Mouse (Mus musculus) adipocyte (in vitro differentiated cells): ENCODE data around the gene Cwc27.

ENCODE experiments used
- DNase-seq: peaks from one replicate; pipeline ENCODE4 v3.0.0-alpha.2; 2016; ENCODE audit warnings: low spot score

The Cwc27 gene

DNA sequence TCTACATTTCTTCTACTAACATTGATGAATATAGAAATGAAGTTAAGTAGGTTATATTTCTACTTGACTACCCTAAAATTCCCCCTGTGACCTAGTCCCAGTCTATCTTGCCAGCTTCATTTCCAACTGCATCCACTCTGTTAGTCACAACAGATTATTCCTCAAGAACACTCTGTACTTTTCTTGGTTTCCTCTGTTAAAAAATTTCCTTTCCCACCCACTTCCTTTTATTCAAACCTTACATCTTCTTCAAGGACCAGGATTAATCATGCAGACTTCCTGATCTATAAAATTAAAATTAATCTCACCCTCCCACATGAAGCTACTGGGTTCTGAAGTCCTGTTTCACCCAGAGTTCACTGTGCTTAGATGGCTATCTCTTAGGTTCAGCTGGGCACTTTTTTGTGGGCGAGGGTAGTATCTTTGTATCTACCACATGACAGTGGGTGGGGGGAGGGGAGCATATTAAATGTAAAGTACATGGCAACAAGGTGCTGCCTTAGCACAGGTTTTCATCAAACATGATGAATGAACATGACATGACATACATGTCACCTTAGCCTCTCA, 37.8 kb downstream of the Cwc27 start:
- DNase-seq = no peak

DNA sequence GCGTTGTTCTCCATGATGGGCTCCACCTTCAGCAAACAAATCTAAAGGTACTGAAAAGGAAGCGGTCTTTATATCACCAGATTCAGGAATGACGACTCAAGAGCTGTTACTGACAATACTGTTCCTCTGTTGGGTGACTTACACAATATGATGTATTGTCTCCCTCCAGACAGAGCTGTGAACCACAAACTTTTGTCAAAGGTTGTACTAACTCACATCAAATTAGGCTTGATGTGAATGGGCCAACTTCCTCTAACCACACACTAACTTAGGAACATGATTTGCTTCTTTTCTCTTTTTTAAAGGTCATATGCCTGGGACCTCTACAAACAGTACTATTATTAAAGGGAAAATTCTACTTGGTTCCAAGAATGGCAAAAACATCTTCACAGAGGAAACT, 53.7 kb downstream of the Cwc27 start:
- DNase-seq = no peak

- DNase-seq = no peak
These were observed 54.5 kb downstream of the Cwc27 start for GRCm38 (mm10) chr13:104762401-104762800.

- no peak for DNase-seq
These were observed 57.6 kb downstream of the Cwc27 start for GRCm38 (mm10) chr13:104759381-104759780.

- DNase-seq = no peak
These were observed 69.9 kb downstream of the Cwc27 start for GRCm38 (mm10) chr13:104747032-104747431.

- no peak for DNase-seq
These were observed 74.1 kb downstream of the Cwc27 start for GRCm38 (mm10) chr13:104742866-104743265.

GRCm38 (mm10) chr13:104729261-104730046, 87.5 kb downstream of the Cwc27 start:
- no peak for DNase-seq

DNA sequence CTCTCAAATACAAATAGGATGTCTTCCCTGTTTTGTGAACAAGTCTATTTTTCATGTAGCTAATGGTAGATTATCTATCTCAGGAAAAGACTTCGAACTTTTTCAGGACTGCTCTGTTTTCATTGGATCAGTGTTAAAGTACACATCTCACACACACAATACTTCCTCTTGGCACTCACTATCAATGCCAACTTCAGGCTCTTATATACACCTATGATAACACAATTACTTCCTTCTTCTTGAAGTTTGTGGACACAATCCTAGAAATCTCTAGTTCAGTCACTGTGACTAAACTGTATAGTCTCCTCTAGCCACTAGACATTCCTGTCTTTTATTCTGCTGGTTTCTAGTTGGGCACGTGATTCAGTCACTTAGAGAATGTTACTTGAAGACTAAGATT, 89.3 kb downstream of the Cwc27 start:
- DNase-seq = no peak

GRCm38 (mm10) chr13:104720133-104720532, 96.8 kb downstream of the Cwc27 start:
- no peak for DNase-seq

- DNase-seq = peak; percentile 59
These were observed 122.2 kb downstream of the Cwc27 start for GRCm38 (mm10) chr13:104694612-104695355.

DNA sequence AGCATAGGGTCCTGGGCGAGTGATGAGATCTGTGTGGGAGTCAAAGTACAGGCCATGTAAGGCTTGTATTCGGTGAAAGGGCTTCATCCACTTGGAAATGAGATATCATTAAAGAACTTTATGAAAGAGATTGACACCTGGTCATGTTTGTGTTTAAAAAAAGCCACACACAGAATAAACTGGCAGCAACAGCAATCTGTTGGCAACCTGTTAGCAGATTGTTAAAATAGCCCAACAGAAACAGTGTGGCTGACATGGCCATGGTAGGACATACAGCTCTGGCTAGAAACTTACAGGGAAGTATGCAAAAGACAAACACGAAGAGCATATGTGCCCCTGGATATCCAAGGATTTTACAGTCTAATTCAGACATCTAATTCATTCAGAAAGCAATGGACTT, 124.2 kb downstream of the Cwc27 start:
- no peak for DNase-seq

GRCm38 (mm10) chr13:104685537-104685936, 131.4 kb downstream of the Cwc27 start:
- no peak for DNase-seq

DNA sequence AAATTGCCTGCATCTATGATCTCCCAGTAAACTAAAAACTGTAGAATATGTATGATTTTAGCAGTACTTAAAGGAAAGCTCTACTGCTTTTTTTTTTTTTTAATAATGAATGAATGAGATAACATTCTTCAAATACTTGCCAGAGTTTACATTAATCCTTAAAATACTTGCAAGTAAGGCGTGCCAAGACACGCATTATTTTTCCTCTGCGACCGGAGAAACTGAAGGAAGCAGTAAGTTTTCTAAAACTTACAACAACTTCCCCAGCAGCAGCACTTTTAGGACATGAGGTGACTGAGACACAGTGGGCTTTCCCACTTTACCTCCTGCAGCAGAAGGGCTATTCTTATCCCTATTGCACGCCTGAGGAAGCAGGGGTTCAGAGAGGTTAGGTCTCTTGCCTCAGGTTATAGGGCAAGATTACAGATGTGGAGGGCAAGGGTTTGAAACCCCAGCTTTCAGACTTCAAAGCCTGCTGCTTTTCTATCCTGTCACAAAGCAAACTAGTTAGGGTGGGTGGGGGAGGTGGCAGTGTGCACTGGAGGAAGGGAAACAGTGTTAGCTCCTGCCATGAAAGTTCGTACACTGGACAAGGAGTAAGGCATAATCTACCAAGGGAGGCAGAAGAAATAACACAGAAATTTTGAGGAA, 132.5 kb downstream of the Cwc27 start:
- no peak for DNase-seq

DNA sequence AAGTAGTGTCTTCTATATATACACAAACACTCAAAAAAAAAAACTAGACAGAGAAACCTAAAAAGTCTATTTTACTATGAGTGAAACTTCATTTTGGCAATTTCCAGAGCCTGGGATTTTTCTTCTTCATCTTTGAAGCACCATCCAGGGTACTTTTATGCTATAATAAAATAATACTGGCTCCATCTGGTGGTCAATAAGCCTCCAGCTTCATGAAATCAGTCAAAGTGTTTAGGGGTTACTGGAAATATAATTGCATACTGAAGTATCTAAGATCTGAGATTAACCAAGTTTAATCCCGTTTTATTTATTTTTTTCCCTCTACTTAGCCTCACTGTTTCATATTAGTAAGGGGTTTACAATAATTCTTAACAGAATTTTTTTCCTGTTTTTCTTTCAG, 135.7 kb downstream of the Cwc27 start:
- DNase-seq = peak; percentile 66

- no peak for DNase-seq
These were observed 155.8 kb downstream of the Cwc27 start for GRCm38 (mm10) chr13:104661188-104661587.

GRCm38 (mm10) chr13:104660042-104660680, 156.8 kb downstream of the Cwc27 start:
- DNase-seq = no peak

- DNase-seq = no peak
These were observed 160.2 kb downstream of the Cwc27 start for GRCm38 (mm10) chr13:104656666-104657272.

DNA sequence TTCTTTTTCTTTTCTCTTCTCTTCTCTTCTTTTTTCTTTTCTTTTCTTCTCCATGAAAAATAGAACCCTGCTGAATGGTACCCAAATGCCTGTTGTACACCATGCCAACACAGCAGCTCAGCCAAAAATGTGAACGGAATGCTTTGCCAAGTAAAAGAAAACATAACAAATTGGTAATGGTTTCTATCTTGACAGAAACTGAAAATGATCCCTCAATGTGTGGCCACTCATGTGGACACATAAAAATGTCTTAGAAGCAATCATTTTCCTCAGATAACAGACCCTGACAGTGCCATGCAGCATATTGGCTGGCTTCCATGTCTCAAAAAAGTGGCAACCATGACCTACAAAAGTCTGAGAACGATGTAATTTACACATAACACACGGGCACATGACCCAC, 161.8 kb downstream of the Cwc27 start:
- peak; percentile 73 for DNase-seq

GRCm38 (mm10) chr13:104651763-104652162, 165.2 kb downstream of the Cwc27 start:
- DNase-seq = no peak

DNA sequence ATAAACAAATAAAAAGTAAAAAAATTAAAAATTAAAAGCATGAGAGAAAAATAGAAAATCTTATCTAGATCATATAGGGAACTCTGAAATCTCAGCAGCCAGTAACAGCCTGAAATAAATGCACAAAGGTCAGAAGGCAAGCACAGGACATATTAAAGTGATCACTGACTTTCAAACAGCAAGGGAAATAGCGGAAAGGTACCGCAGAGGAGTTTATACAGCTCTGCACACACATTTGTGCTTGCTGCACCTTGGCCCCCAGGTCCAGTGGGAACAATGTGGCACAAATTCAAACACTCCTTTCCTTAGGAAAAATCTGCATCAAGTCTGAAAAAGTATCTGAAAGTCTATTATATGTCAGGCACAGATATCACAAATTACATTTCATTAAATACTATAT, 166.3 kb downstream of the Cwc27 start:
- DNase-seq = no peak

DNA sequence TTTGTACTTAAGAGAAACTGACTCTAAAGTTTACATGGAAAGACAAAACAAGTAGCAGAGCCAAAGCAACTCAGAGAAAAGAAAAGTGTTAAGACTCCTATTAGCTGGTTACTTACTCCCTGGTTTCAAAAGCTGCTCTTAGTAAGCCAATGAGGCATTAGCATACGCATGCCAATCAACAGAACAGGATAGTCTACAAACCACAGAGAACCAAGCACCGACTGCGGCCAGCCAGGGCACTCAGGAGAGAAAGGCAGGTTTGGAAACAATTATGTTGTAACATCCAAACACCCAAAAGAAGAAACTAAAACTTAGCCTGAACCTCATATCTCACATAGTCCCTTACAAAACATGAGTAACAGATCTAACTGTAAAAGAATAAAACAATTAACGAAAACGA, 166.8 kb downstream of the Cwc27 start:
- DNase-seq = no peak
